In the genomic region with DNA sequence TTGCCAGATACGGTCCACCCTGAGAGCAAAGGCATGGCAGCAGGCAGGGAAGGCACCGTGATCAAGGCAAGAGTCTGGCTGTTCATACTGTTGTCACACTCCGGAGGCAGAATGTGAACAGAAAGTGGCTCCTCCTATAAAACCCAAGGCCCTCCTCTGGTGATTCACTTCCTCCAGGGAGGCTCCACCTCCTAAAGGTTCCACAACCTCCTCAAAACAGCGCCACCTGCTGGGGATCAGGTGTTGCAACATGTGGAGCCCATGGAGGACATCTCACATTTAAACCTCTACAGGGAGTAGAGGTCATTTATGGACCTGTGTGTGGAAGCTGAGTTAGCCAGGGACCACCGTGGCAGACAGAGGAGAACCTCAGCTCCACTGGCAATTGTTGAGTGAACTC, we compare ENCODE assay signal across 20 mouse cellular contexts. TPM values are rescaled to one million over a fixed set of nuclear protein-coding genes. Genes with fewer than 3 reads are reported as not detected.
DNase-seq lines count a peak whose midpoint lies in the region; ATAC-seq and TF ChIP-seq lines count a peak whose summit lies in the region.
"Had no signal": no experiment of that assay in that cellular context is flagged by ENCODE, and none has a peak within 500 bp of the region (broad histone marks: within the 10 kb centered on the region; RNA-seq: fewer than 3 reads in every experiment).

No protein-coding gene starts in this region.

- no peak for ATAC-seq in liver, postnatal 0 days
- ATAC-seq in liver, embryonic 12.5 days = no peak
- ATAC-seq: forebrain, embryonic 13.5 days; Patski had no signal

- no peak for TF ChIP-seq POLR2A in ES-Bruce4 (IDR thresholded peaks at IDR 0.05; ENCODE audit: insufficient read depth, low read length)

- 80% methylated on average over 5 of the region's 5 CpGs for WGBS in liver, postnatal 0 days (ENCODE audit: insufficient replicate concordance)
- 66% methylated on average over 5 of the region's 5 CpGs for WGBS in liver, embryonic 12.5 days (ENCODE audit: insufficient replicate concordance)
- WGBS in embryonic facial prominence, embryonic 10.5 days = 84% methylated on average over 5 of the region's 5 CpGs

- no peak overlapping the region for H3K4me2 ChIP-seq in liver, postnatal 0 days (ENCODE audit: low read depth, low read length)
- H3K4me2 ChIP-seq in liver, embryonic 12.5 days = no peak overlapping the region
- H3K4me2 ChIP-seq: forebrain, embryonic 13.5 days; heart, embryonic 13.5 days; hindbrain, embryonic 13.5 days; liver, embryonic 13.5 days; neural tube, embryonic 13.5 days had no signal

- H3K27me3 ChIP-seq in liver, postnatal 0 days (ENCODE audit: insufficient read depth, low read length) = no peaks in the 10 kb centered on the region
- peaks cover 19% of the 10 kb centered on the region; the same call in 1 of the 2 replicates for H3K27me3 ChIP-seq in liver, embryonic 12.5 days (replicated peaks)
- H3K27me3 ChIP-seq in ES-Bruce4 (ENCODE audit: control insufficient read depth, insufficient read depth, low read length, poor library complexity, severe bottlenecking) = no peaks in the 10 kb centered on the region
- no peaks in the 10 kb centered on the region for H3K27me3 ChIP-seq in embryonic facial prominence, embryonic 10.5 days (replicated peaks; ENCODE audit: low read depth, poor library complexity, severe bottlenecking)
- H3K27me3 ChIP-seq: forebrain, embryonic 13.5 days; hindbrain, embryonic 13.5 days; neural tube, embryonic 13.5 days; Patski had no signal

- H3K4me3 ChIP-seq in gastrocnemius, adult 2 months = no peak overlapping the region
- no peak overlapping the region for H3K4me3 ChIP-seq in liver, postnatal 0 days (ENCODE audit: low read depth, low read length)
- H3K4me3 ChIP-seq in liver, embryonic 12.5 days = no peak overlapping the region
- no peak overlapping the region for H3K4me3 ChIP-seq in ES-Bruce4 (ENCODE audit: low read depth, low read length)
- no peak overlapping the region for H3K4me3 ChIP-seq in embryonic facial prominence, embryonic 10.5 days
- H3K4me3 ChIP-seq: forebrain, embryonic 13.5 days; heart, embryonic 13.5 days; hindbrain, embryonic 13.5 days; liver, embryonic 13.5 days; neural tube, embryonic 13.5 days had no signal

- H3K9me3 ChIP-seq in liver, postnatal 0 days (ENCODE audit: low read length) = no peaks in the 10 kb centered on the region
- H3K9me3 ChIP-seq in liver, embryonic 12.5 days (replicated peaks) = peaks cover 11% of the 10 kb centered on the region
- H3K9me3 ChIP-seq in ES-Bruce4 (replicated peaks; ENCODE audit: control insufficient read depth, insufficient read depth, low read length, poor library complexity, severe bottlenecking) = peaks cover 2% of the 10 kb centered on the region; the same call in 1 of the 2 replicates
- H3K9me3 ChIP-seq in embryonic facial prominence, embryonic 10.5 days = peaks cover 11% of the 10 kb centered on the region
- H3K9me3 ChIP-seq: neural tube, embryonic 13.5 days had no signal

- DNase-seq in gastrocnemius, adult 2 months = no peak
- no peak for DNase-seq in gastrocnemius, postnatal 4 days (ENCODE audit: low spot score in 2 of 2)
- no peak for DNase-seq in liver, postnatal 0 days
- peak; percentile 33 for DNase-seq in induced T-regulatory cell, adult 2 months (ENCODE audit: low read depth)
- no peak for DNase-seq in heart, postnatal 10 days
- DNase-seq in embryonic facial prominence, embryonic 10.5 days (ENCODE audit: low spot score) = no peak
- DNase-seq: adrenal gland, adult 8-10 months; gastrocnemius, postnatal 36 days; layer of hippocampus, adult 9-11 months; liver, embryonic 13.5 days; thymus, postnatal 36 days had no signal

- H3K27ac ChIP-seq in gastrocnemius, adult 2 months = no peak overlapping the region
- H3K27ac ChIP-seq in liver, postnatal 0 days (ENCODE audit: low read depth) = no peak overlapping the region
- no peak overlapping the region for H3K27ac ChIP-seq in liver, embryonic 12.5 days
- H3K27ac ChIP-seq in ES-Bruce4 (ENCODE audit: insufficient read depth, low read length) = no peak overlapping the region
- no peak overlapping the region for H3K27ac ChIP-seq in embryonic facial prominence, embryonic 10.5 days (replicated peaks)
- H3K27ac ChIP-seq: forebrain, embryonic 13.5 days; heart, embryonic 13.5 days; hindbrain, embryonic 13.5 days; liver, embryonic 13.5 days; macrophage; neural tube, embryonic 13.5 days had no signal

- H3K9ac ChIP-seq in liver, postnatal 0 days (replicated peaks) = no peak overlapping the region
- no peak overlapping the region for H3K9ac ChIP-seq in liver, embryonic 12.5 days
- H3K9ac ChIP-seq in ES-Bruce4 (ENCODE audit: low read depth, poor library complexity, severe bottlenecking) = no peak overlapping the region
- H3K9ac ChIP-seq: forebrain, embryonic 13.5 days; heart, embryonic 13.5 days; hindbrain, embryonic 13.5 days; liver, embryonic 13.5 days; neural tube, embryonic 13.5 days had no signal

- intact Hi-C loops in gastrocnemius, adult 2 months (cut with DNase I) = no loop called here
- intact Hi-C loops in heart, postnatal 10 days (cut with DNase I) = no loop called here

- no peak for TF ChIP-seq EP300 in liver, postnatal 0 days (IDR thresholded peaks at IDR 0.05; ENCODE audit: low read depth)
- no peak for TF ChIP-seq EP300 in ES-Bruce4 (IDR thresholded peaks at IDR 0.05; ENCODE audit: insufficient read depth, low read depth, low read length)

- no peaks in the 10 kb centered on the region for H3K4me1 ChIP-seq in liver, postnatal 0 days (ENCODE audit: insufficient read depth)
- H3K4me1 ChIP-seq in liver, embryonic 12.5 days = no peaks in the 10 kb centered on the region
- peaks cover 3% of the 10 kb centered on the region for H3K4me1 ChIP-seq in ES-Bruce4 (ENCODE audit: control insufficient read depth, insufficient read depth, low read length)
- H3K4me1 ChIP-seq in embryonic facial prominence, embryonic 10.5 days = no peaks in the 10 kb centered on the region
- H3K4me1 ChIP-seq: forebrain, embryonic 13.5 days; heart, embryonic 13.5 days; hindbrain, embryonic 13.5 days; liver, embryonic 13.5 days; neural tube, embryonic 13.5 days had no signal

- peak; percentile 22; the same call in 1 of the 2 replicates for TF ChIP-seq CTCF in gastrocnemius, adult 2 months (IDR thresholded peaks at IDR 0.05)
- TF ChIP-seq CTCF in liver, postnatal 0 days (IDR thresholded peaks at IDR 0.05; ENCODE audit: low read depth) = peak; percentile 38
- peak; percentile 26 for TF ChIP-seq CTCF in ES-Bruce4 (IDR thresholded peaks at IDR 0.05; ENCODE audit: low read depth, low read length)

- no peaks in the 10 kb centered on the region for H3K36me3 ChIP-seq in liver, postnatal 0 days (replicated peaks; ENCODE audit: insufficient read depth, low read length)
- H3K36me3 ChIP-seq in liver, embryonic 12.5 days = no peaks in the 10 kb centered on the region
- no peaks in the 10 kb centered on the region for H3K36me3 ChIP-seq in ES-Bruce4 (ENCODE audit: control insufficient read depth, insufficient read depth, low read length, poor library complexity, severe bottlenecking)
- peaks cover 50% of the 10 kb centered on the region for H3K36me3 ChIP-seq in embryonic facial prominence, embryonic 10.5 days (replicated peaks)
- H3K36me3 ChIP-seq: heart, embryonic 13.5 days; liver, embryonic 13.5 days had no signal

RNA-seq across cellular contexts. Expression of a gene that starts 20.1 kb away (rescaled TPM):
- not detected for total RNA-seq in gastrocnemius, adult 2 months (2021)
- total RNA-seq in gastrocnemius, postnatal 4 days (2021) = under 1 TPM; 0.81 to 0.88 TPM
- polyA plus RNA-seq in liver, postnatal 0 days (2015; fragmentation: Nextera tagmentation; extraction: Ambion mirVana) = 0.07 and 0.16 TPM in 2 replicates
- polyA plus RNA-seq in liver, embryonic 12.5 days (2016; fragmentation: Nextera tagmentation; extraction: Ambion mirVana) = 0.38 and 0.72 TPM in 2 replicates
- 9.5 and 9.9 TPM in 2 replicates for polyA plus RNA-seq in ES-Bruce4 (2011; ENCODE audit: insufficient read depth, insufficient read length, low read depth, missing spikeins)
- 1 to 10 TPM; 1.1 to 1.5 TPM for total RNA-seq in heart, postnatal 10 days (2021)
- 18.1 and 19.6 TPM in 2 replicates for polyA plus RNA-seq in embryonic facial prominence, embryonic 10.5 days (2016; fragmentation: Nextera tagmentation; extraction: Ambion mirVana)
- total RNA-seq: common myeloid progenitor, adult 5-6 weeks had no signal
- polyA plus RNA-seq: macrophage had no signal
